8 mouse cellular contexts compared by ENCODE assay signal in the genomic region with DNA sequence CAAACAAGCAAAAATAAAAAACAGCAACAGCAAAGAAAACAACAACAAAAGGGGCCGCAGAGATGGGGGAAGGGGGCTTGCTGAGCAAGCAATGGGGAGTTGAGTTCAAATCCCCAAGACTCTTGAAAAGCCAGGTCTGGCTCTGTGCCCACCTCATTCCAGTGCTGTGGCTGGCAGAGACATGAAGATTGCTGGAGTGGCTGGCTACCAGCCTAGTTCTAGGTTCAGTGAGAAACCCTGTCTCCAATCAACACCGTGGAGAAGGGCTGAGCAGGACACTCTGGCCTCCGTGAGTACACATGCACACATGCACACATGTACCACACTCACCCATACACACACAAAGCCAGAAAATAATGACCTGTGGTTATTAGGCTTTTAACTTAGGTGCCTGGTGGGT. TPM values are rescaled to one million over a fixed set of nuclear protein-coding genes. Genes with fewer than 3 reads are reported as not detected.
DNase-seq lines count a peak whose midpoint lies in the region; TF ChIP-seq lines count a peak whose summit lies in the region.

No protein-coding gene starts in this region.

- dilution Hi-C loops in CH12.LX (cut with MboI; ENCODE audit: extremely low pct_ligation_motif_present, extremely low pct_unique_long_range_greater_than_20kb, low sequenced_read_pairs): no loop called here

- H3K4me1 ChIP-seq in CH12.LX (ENCODE audit: control insufficient read depth in 1 of 2, insufficient read depth in 2 of 2): peaks cover 4 to 17% of the 10 kb centered on the region in 2 experiments; a peak in 3 of 4 replicates
- peaks cover 2% of the 10 kb centered on the region; the same call in 1 of the 2 replicates for H3K4me1 ChIP-seq in small intestine, adult 2 months (ENCODE audit: control insufficient read depth, insufficient read depth, insufficient read length, low read length)

- H3K27ac ChIP-seq in CH12.LX (ENCODE audit: insufficient read depth, low read depth): no peak overlapping the region
- H3K27ac ChIP-seq in small intestine, adult 2 months (ENCODE audit: insufficient read depth, low read depth, low read length): no peak overlapping the region

- TF ChIP-seq RAD21 in CH12.LX (IDR thresholded peaks at IDR 0.05; ENCODE audit: low read depth, low read length): no peak

- 39% methylated on average over 3 of the region's 3 CpGs for WGBS in small intestine, adult 2 months

- H3K9me3 ChIP-seq in CH12.LX (replicated peaks; ENCODE audit: low read length): peaks cover 12% of the 10 kb centered on the region

- TF ChIP-seq POLR2A in CH12.LX (IDR thresholded peaks at IDR 0.05; ENCODE audit: low read depth, low read length): no peak
- TF ChIP-seq POLR2A in small intestine, adult 2 months (IDR thresholded peaks at IDR 0.05; ENCODE audit: low read depth, low read length): no peak

- peak overlapping the region; percentile 90 for H3K4me2 ChIP-seq in CH12.LX (ENCODE audit: insufficient read depth, low read depth, poor library complexity, severe bottlenecking)

- intact Hi-C loops in gastrocnemius, postnatal 14 days (cut with DNase I; ENCODE audit: low total_unique reads): no loop called here

- DNase-seq in gastrocnemius, postnatal 14 days: peak; percentile 24
- no peak for DNase-seq in gastrocnemius, postnatal 25 days
- DNase-seq in CH12.LX (ENCODE audit: extremely low read depth) (no peak), MN1 (ENCODE audit: low spot score) (no peak)
- DNase-seq in cerebellum, postnatal 14 days: peak; percentile 34 to 56
- peak; percentile 55 for DNase-seq in kidney, postnatal 14 days
- DNase-seq in thymus, postnatal 10 days (ENCODE audit: low spot score in 2 of 2): no peak

- TF ChIP-seq CTCF in CH12.LX (conservative IDR thresholded peaks at IDR 0.05 in 1 of 2, IDR thresholded peaks at IDR 0.05 in 1 of 2; ENCODE audit: low read depth in 2 of 2, low read length in 2 of 2): no peak
- TF ChIP-seq CTCF in small intestine, adult 2 months (IDR thresholded peaks at IDR 0.05; ENCODE audit: extremely low read depth, insufficient read length, insufficient replicate concordance, low read depth, low read length): no peak

- no peak for TF ChIP-seq EP300 in CH12.LX (IDR thresholded peaks at IDR 0.05; ENCODE audit: low read length)

- no peaks in the 10 kb centered on the region for H3K27me3 ChIP-seq in CH12.LX (replicated peaks)
- no peaks in the 10 kb centered on the region for H3K27me3 ChIP-seq in small intestine, adult 2 months (ENCODE audit: control insufficient read depth, insufficient read depth, low read length)

- in situ Hi-C loops in CH12.LX (cut with MboI; ENCODE audit: low pct_ligation_motif_present, low pct_unique_long_range_greater_than_20kb, low sequenced_read_pairs): no loop called here

- peak overlapping the region; percentile 78 to 99 (median 90) for H3K4me3 ChIP-seq in CH12.LX (replicated peaks in 1 of 3; ENCODE audit: low read depth in 2 of 3, low read length in 2 of 3, poor library complexity in 1 of 3)
- H3K4me3 ChIP-seq in small intestine, adult 2 months (ENCODE audit: low read depth, low read length): peak overlapping the region; percentile 37

- peaks cover 3 to 28% of the 10 kb centered on the region in 2 experiments for H3K36me3 ChIP-seq in CH12.LX (replicated peaks in 1 of 2; ENCODE audit: control insufficient read depth in 1 of 2, insufficient read depth in 1 of 2, low read length in 1 of 2)
- H3K36me3 ChIP-seq in small intestine, adult 2 months (ENCODE audit: control insufficient read depth, insufficient read depth, low read length): no peaks in the 10 kb centered on the region

- H3K79me2 ChIP-seq in CH12.LX (replicated peaks; ENCODE audit: control insufficient read depth, extremely low read depth, insufficient read depth, poor library complexity, severe bottlenecking): peaks cover 44% of the 10 kb centered on the region

- H3K9ac ChIP-seq in CH12.LX (ENCODE audit: insufficient read depth, low read depth): peak overlapping the region; percentile 57; the same call in 1 of the 2 replicates

TF ChIP-seq in CH12.LX, 34 proteins besides CTCF, POLR2A, EP300 and RAD21:
- no peak for TF ChIP-seq BHLHE40 (IDR thresholded peaks at IDR 0.05; ENCODE audit: low read depth, low read length)
- TF ChIP-seq POLR2AphosphoS2 (IDR thresholded peaks at IDR 0.05; ENCODE audit: low read depth, low read length): 0 out of 2 replicates have a peak, but pooled peaks have one; percentile 38

RNA-seq across cellular contexts. Expression of gene Irf2, which starts 1.6 kb away (rescaled TPM):
- total RNA-seq in gastrocnemius, postnatal 14 days (2021): 10 to 100 TPM; 25.4 to 26.2 TPM
- 10 to 100 TPM; 27.4 to 29.6 TPM for total RNA-seq in gastrocnemius, postnatal 25 days (2021)
- total RNA-seq in CH12.LX (2012; rRNA removed) (9.1 and 10.2 TPM in 2 replicates), CH12.LX (2014; rRNA removed) (5.7 and 7.1 TPM in 2 replicates)
- 37.4 and 47.3 TPM in 2 replicates for polyA plus RNA-seq in CH12.LX (2012; ENCODE audit: insufficient read length, low read depth)
- polyA plus RNA-seq in small intestine, adult 2 months (2012; rRNA removed): 10.5 and 29.6 TPM in 2 replicates

Comparison
In these comparisons a context has a peak if more than half of its experiments do, and no peak if none do; other contexts are left out.
1. DNase-seq: peak in gastrocnemius, postnatal 14 days (single experiment), cerebellum, postnatal 14 days (2 of 2) and kidney, postnatal 14 days (single experiment); none in gastrocnemius, postnatal 25 days (single experiment), CH12.LX (single experiment), MN1 (single experiment) and thymus, postnatal 10 days (0 of 2).